Mouse (Mus musculus): ENCODE data around the gene Nfkbib. TPM values are rescaled to one million over a fixed set of nuclear protein-coding genes. Genes with fewer than 3 reads are reported as not detected.

Gene Nfkbib
- polyA plus RNA-seq, 1 experiment from 2014 or later: 57.3 TPM

GRCm38 (mm10) chr7:28714667-28715066 is 52.6 kb downstream of the Nfkbib start:
- no peak for ATAC-seq (ENCODE audit: insufficient read depth, low FRiP score, low TSS enrichment)
- Histone ChIP-seq H3K9ac (ENCODE audit: low read length) (no peak overlapping the region), H3K4me1 (ENCODE audit: control insufficient read depth, insufficient read depth, low read length) (0 out of 2 replicates have a peak, but pooled peaks cover 3% of the 10 kb centered on the region), H3K36me3 (ENCODE audit: control insufficient read depth, insufficient read depth, low read length) (no peaks in the 10 kb centered on the region), H3K27me3 (ENCODE audit: control insufficient read depth, insufficient read depth, low read length) (no peaks in the 10 kb centered on the region), H3K9me3 (ENCODE audit: control insufficient read depth, low read length) (no peaks in the 10 kb centered on the region), H3K27ac (ENCODE audit: low read depth, low read length) (no peak overlapping the region), H3K4me3 (ENCODE audit: low read depth, low read length) (no peak overlapping the region), H3K4me2 (ENCODE audit: low read depth) (no peak overlapping the region)
- DNase-seq (ENCODE audit: low spot score): no peak
- WGBS: 84% methylated on average over 5 of the region's 5 CpGs

- Histone ChIP-seq H3K27ac (ENCODE audit: low read depth, low read length) (no peak overlapping the region), H3K4me3 (ENCODE audit: low read depth, low read length) (no peak overlapping the region), H3K9me3 (ENCODE audit: control insufficient read depth, low read length) (no peaks in the 10 kb centered on the region), H3K4me1 (ENCODE audit: control insufficient read depth, insufficient read depth, low read length) (no peaks in the 10 kb centered on the region), H3K4me2 (ENCODE audit: low read depth) (no peak overlapping the region), H3K36me3 (ENCODE audit: control insufficient read depth, insufficient read depth, low read length) (no peaks in the 10 kb centered on the region), H3K27me3 (ENCODE audit: control insufficient read depth, insufficient read depth, low read length) (no peaks in the 10 kb centered on the region), H3K9ac (ENCODE audit: low read length) (no peak overlapping the region)
- 64% methylated on average over 3 of the region's 3 CpGs for WGBS
- ATAC-seq (ENCODE audit: insufficient read depth, low FRiP score, low TSS enrichment) (no peak), DNase-seq (ENCODE audit: low spot score) (no peak)
Measured at GRCm38 (mm10) chr7:28710962-28711361, 56.4 kb downstream of the Nfkbib start.

GRCm38 (mm10) chr7:28709454-28709853 is 57.9 kb downstream of the Nfkbib start:
- no peak overlapping the region for H3K4me2 ChIP-seq (ENCODE audit: low read depth)
- H3K9me3 ChIP-seq (ENCODE audit: control insufficient read depth, low read length): no peaks in the 10 kb centered on the region
- H3K27me3 ChIP-seq (ENCODE audit: control insufficient read depth, insufficient read depth, low read length): no peaks in the 10 kb centered on the region
- H3K27ac ChIP-seq (ENCODE audit: low read depth, low read length): no peak overlapping the region
- ATAC-seq (ENCODE audit: insufficient read depth, low FRiP score, low TSS enrichment) (no peak), DNase-seq (ENCODE audit: low spot score) (no peak)
- no peak overlapping the region for H3K4me3 ChIP-seq (ENCODE audit: low read depth, low read length)
- H3K4me1 ChIP-seq (ENCODE audit: control insufficient read depth, insufficient read depth, low read length): no peaks in the 10 kb centered on the region
- H3K9ac ChIP-seq (ENCODE audit: low read length): no peak overlapping the region
- no peaks in the 10 kb centered on the region for H3K36me3 ChIP-seq (ENCODE audit: control insufficient read depth, insufficient read depth, low read length)

Other genes with a start within 250 kb of the Nfkbib start
- not detected in 2 replicates for gene Ifnl3, start 244.7 kb downstream of the Nfkbib start, polyA plus RNA-seq (2014; fragmentation: Nextera tagmentation; extraction: Ambion mirVana)
- not detected in 2 replicates for gene Sycn, start 226.6 kb downstream of the Nfkbib start, polyA plus RNA-seq (2014; fragmentation: Nextera tagmentation; extraction: Ambion mirVana)
- gene Nccrp1, start 220.3 kb downstream of the Nfkbib start, polyA plus RNA-seq (2014; fragmentation: Nextera tagmentation; extraction: Ambion mirVana): 0.15 TPM in 1 of 2 replicates, not detected in the other
- 37.8 and 39.5 TPM in 2 replicates for gene Samd4b, start 169.4 kb downstream of the Nfkbib start, polyA plus RNA-seq (2014; fragmentation: Nextera tagmentation; extraction: Ambion mirVana)
- 31.1 and 33.9 TPM in 2 replicates for gene Pak4, start 169.3 kb downstream of the Nfkbib start, polyA plus RNA-seq (2014; fragmentation: Nextera tagmentation; extraction: Ambion mirVana)
- not detected in 2 replicates for gene Acp7, start 136.2 kb downstream of the Nfkbib start, polyA plus RNA-seq (2014; fragmentation: Nextera tagmentation; extraction: Ambion mirVana)
- 5.3 and 6.0 TPM in 2 replicates for gene Fbxo27, start 74.7 kb downstream of the Nfkbib start, polyA plus RNA-seq (2014; fragmentation: Nextera tagmentation; extraction: Ambion mirVana)
- 7.3 and 7.7 TPM in 2 replicates for gene Fbxo17, start 50.7 kb downstream of the Nfkbib start, polyA plus RNA-seq (2014; fragmentation: Nextera tagmentation; extraction: Ambion mirVana)
- gene Mrps12, start 25.7 kb downstream of the Nfkbib start, polyA plus RNA-seq (2014; fragmentation: Nextera tagmentation; extraction: Ambion mirVana): 128 and 129 TPM in 2 replicates
- gene Sars2, start 25.5 kb downstream of the Nfkbib start, polyA plus RNA-seq (2014; fragmentation: Nextera tagmentation; extraction: Ambion mirVana): 28.8 and 32.4 TPM in 2 replicates
- gene Ccer2, start 11.3 kb downstream of the Nfkbib start, polyA plus RNA-seq (2014; fragmentation: Nextera tagmentation; extraction: Ambion mirVana): 1.1 and 1.9 TPM in 2 replicates
- 73.0 and 77.0 TPM in 2 replicates for gene Sirt2, start 777 bp downstream of the Nfkbib start, polyA plus RNA-seq (2014; fragmentation: Nextera tagmentation; extraction: Ambion mirVana)
- gene Rinl, start 21.5 kb upstream of the Nfkbib start, polyA plus RNA-seq (2014; fragmentation: Nextera tagmentation; extraction: Ambion mirVana): 2.6 and 2.8 TPM in 2 replicates
- gene Hnrnpl, start 41.0 kb upstream of the Nfkbib start, polyA plus RNA-seq (2014; fragmentation: Nextera tagmentation; extraction: Ambion mirVana): 320 and 326 TPM in 2 replicates
- gene Ech1, start 57.7 kb upstream of the Nfkbib start, polyA plus RNA-seq (2014; fragmentation: Nextera tagmentation; extraction: Ambion mirVana): 88.7 and 90.9 TPM in 2 replicates
- gene Lgals4, start 66.3 kb upstream of the Nfkbib start, polyA plus RNA-seq (2014; fragmentation: Nextera tagmentation; extraction: Ambion mirVana): 1.5 and 1.8 TPM in 2 replicates
- 0.66 and 1.9 TPM in 2 replicates for gene Lgals7, start 96.3 kb upstream of the Nfkbib start, polyA plus RNA-seq (2014; fragmentation: Nextera tagmentation; extraction: Ambion mirVana)
- 0.21 and 0.39 TPM in 2 replicates for gene Capn12, start 113.9 kb upstream of the Nfkbib start, polyA plus RNA-seq (2014; fragmentation: Nextera tagmentation; extraction: Ambion mirVana)
- gene Actn4, start 194.8 kb upstream of the Nfkbib start, polyA plus RNA-seq (2014; fragmentation: Nextera tagmentation; extraction: Ambion mirVana): 193 and 201 TPM in 2 replicates
- gene Eif3k, start 214.4 kb upstream of the Nfkbib start, polyA plus RNA-seq (2014; fragmentation: Nextera tagmentation; extraction: Ambion mirVana): 383 and 388 TPM in 2 replicates
- 4.6 and 6.2 TPM in 2 replicates for gene Map4k1, start 214.5 kb upstream of the Nfkbib start, polyA plus RNA-seq (2014; fragmentation: Nextera tagmentation; extraction: Ambion mirVana)